ENCODE assay signal across 8 mouse cellular contexts in the genomic region with DNA sequence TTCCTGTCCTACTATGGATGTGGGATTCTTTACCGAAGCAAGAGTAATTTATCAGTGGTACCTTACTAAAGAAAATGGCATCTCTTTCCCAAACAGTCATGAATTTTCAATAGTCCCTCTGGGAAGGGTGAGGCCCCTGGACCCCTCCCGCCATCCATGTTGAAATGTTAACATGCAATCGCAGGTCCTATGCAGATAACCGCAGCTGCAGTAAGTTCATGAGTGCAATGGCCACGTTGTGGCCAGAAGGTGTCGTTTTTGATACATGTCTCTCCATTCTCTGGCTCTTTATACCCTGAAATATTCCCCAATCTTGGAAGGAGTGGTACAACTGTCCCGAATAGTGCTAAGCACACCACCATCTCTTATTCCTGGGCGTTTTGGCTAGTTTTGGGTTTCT. TPM values are rescaled to one million over a fixed set of nuclear protein-coding genes. Genes with fewer than 3 reads are reported as not detected.
DNase-seq lines count a peak whose midpoint lies in the region; ATAC-seq and TF ChIP-seq lines count a peak whose summit lies in the region.

No protein-coding gene starts in this region.

- peaks cover 12% of the 10 kb centered on the region for H3K4me1 ChIP-seq in testis, adult 2 months (ENCODE audit: control insufficient read depth, insufficient read depth, low read length)
- H3K4me1 ChIP-seq in embryonic facial prominence, embryonic 14.5 days (ENCODE audit: control insufficient read depth, insufficient read depth, low read length): peaks cover 15% of the 10 kb centered on the region
- H3K4me1 ChIP-seq in neural tube, embryonic 13.5 days (replicated peaks): peaks cover 24% of the 10 kb centered on the region

- no peaks in the 10 kb centered on the region for H3K27me3 ChIP-seq in testis, adult 2 months (ENCODE audit: control insufficient read depth, insufficient read depth, low read length)
- H3K27me3 ChIP-seq in embryonic facial prominence, embryonic 14.5 days (replicated peaks; ENCODE audit: control insufficient read depth, insufficient read depth, low read length): no peaks in the 10 kb centered on the region
- H3K27me3 ChIP-seq in neural tube, embryonic 13.5 days: no peaks in the 10 kb centered on the region

- DNase-seq in testis, postnatal 14 days (ENCODE audit: low spot score): no peak
- no peak for DNase-seq in embryonic facial prominence, embryonic 14.5 days (ENCODE audit: low spot score)
- DNase-seq in kidney, postnatal 14 days: peak; percentile 27
- DNase-seq in thymus, postnatal 25 days: no peak
- DNase-seq in right cerebral cortex, postnatal 14 days: no peak
- DNase-seq in gastrocnemius, postnatal 25 days: no peak

- H3K9me3 ChIP-seq in embryonic facial prominence, embryonic 14.5 days (ENCODE audit: control insufficient read depth, low read length): no peaks in the 10 kb centered on the region
- H3K9me3 ChIP-seq in neural tube, embryonic 13.5 days: no peaks in the 10 kb centered on the region

- no peak for TF ChIP-seq POLR2A in testis, adult 2 months (IDR thresholded peaks at IDR 0.05; ENCODE audit: control insufficient read depth, low read depth, low read length)

- no peaks in the 10 kb centered on the region for H3K36me3 ChIP-seq in testis, adult 2 months (ENCODE audit: control insufficient read depth, insufficient read depth, low read length)
- peaks cover 23% of the 10 kb centered on the region for H3K36me3 ChIP-seq in embryonic facial prominence, embryonic 14.5 days (ENCODE audit: control insufficient read depth, insufficient read depth, low read length)
- peaks cover 25% of the 10 kb centered on the region for H3K36me3 ChIP-seq in neural tube, embryonic 13.5 days

- H3K9ac ChIP-seq in embryonic facial prominence, embryonic 14.5 days (ENCODE audit: low read depth, low read length): no peak overlapping the region
- peak overlapping the region; percentile 93; the same call in 1 of the 2 replicates for H3K9ac ChIP-seq in neural tube, embryonic 13.5 days

- no peak for ATAC-seq in embryonic facial prominence, embryonic 14.5 days (ENCODE audit: low read depth)
- no peak for ATAC-seq in neural tube, embryonic 13.5 days (ENCODE audit: low read depth)

- no peak for TF ChIP-seq CTCF in testis, adult 2 months (IDR thresholded peaks at IDR 0.05; ENCODE audit: control insufficient read depth, insufficient read depth, insufficient replicate concordance, low read depth, low read length)

- peak overlapping the region; percentile 86 for H3K4me2 ChIP-seq in embryonic facial prominence, embryonic 14.5 days (ENCODE audit: low read depth, low read length)
- H3K4me2 ChIP-seq in neural tube, embryonic 13.5 days: peak overlapping the region; percentile 92

- peak overlapping the region; percentile 98; the same call in 1 of the 2 replicates for H3K27ac ChIP-seq in testis, adult 2 months (ENCODE audit: control insufficient read depth, insufficient read depth, low read depth, low read length)
- no peak overlapping the region for H3K27ac ChIP-seq in embryonic facial prominence, embryonic 14.5 days (replicated peaks; ENCODE audit: low read depth, low read length)
- H3K27ac ChIP-seq in neural tube, embryonic 13.5 days (replicated peaks): peak overlapping the region; percentile 99

- 54% methylated on average over 8 of the region's 8 CpGs for WGBS in embryonic facial prominence, embryonic 14.5 days
- 56% methylated on average over 8 of the region's 8 CpGs for WGBS in neural tube, embryonic 13.5 days

- H3K4me3 ChIP-seq in testis, adult 2 months (ENCODE audit: control insufficient read depth, low read depth, low read length): peak overlapping the region; percentile 95
- H3K4me3 ChIP-seq in embryonic facial prominence, embryonic 14.5 days (ENCODE audit: low read depth, low read length): peak overlapping the region; percentile 81
- peak overlapping the region; percentile 74 for H3K4me3 ChIP-seq in neural tube, embryonic 13.5 days

RNA-seq across cellular contexts. Expression of a gene that starts 0.8 kb away (rescaled TPM):
- 43.3 and 44.1 TPM in 2 replicates for polyA plus RNA-seq in testis, adult 2 months (2012; rRNA removed)
- 57.9 and 64.6 TPM in 2 replicates for polyA plus RNA-seq in embryonic facial prominence, embryonic 14.5 days (2014; fragmentation: Nextera tagmentation; extraction: Ambion mirVana)
- polyA plus RNA-seq in neural tube, embryonic 13.5 days (2015; fragmentation: Nextera tagmentation; extraction: Ambion mirVana): 123 and 148 TPM in 2 replicates
- total RNA-seq in gastrocnemius, postnatal 25 days (2021): 10 to 100 TPM; 15.5 to 17.8 TPM

RNA-seq across cellular contexts. Expression of a gene that starts 13.4 kb away (rescaled TPM):
- 0.18 and 0.33 TPM in 2 replicates for polyA plus RNA-seq in testis, adult 2 months (2012; rRNA removed)
- polyA plus RNA-seq in embryonic facial prominence, embryonic 14.5 days (2014; fragmentation: Nextera tagmentation; extraction: Ambion mirVana): not detected in 2 replicates
- polyA plus RNA-seq in neural tube, embryonic 13.5 days (2015; fragmentation: Nextera tagmentation; extraction: Ambion mirVana): not detected in 2 replicates
- not detected for total RNA-seq in gastrocnemius, postnatal 25 days (2021)

RNA-seq across cellular contexts. Expression of a gene that starts 57.0 kb away (rescaled TPM):
- polyA plus RNA-seq in testis, adult 2 months (2012; rRNA removed): 12.7 and 15.4 TPM in 2 replicates
- 105 and 146 TPM in 2 replicates for polyA plus RNA-seq in embryonic facial prominence, embryonic 14.5 days (2014; fragmentation: Nextera tagmentation; extraction: Ambion mirVana)
- 26.1 and 32.5 TPM in 2 replicates for polyA plus RNA-seq in neural tube, embryonic 13.5 days (2015; fragmentation: Nextera tagmentation; extraction: Ambion mirVana)
- total RNA-seq in gastrocnemius, postnatal 25 days (2021): 10 to 100 TPM; 36.4 to 45.3 TPM
